Comparison of ENCODE assay signal across 16 mouse cellular contexts in genomic region chrX:151158414-151158813, GRCm38 (mm10). TPM values are rescaled to one million over a fixed set of nuclear protein-coding genes. Genes with fewer than 3 reads are reported as not detected.
"Had no signal": no experiment of that assay in that cellular context is flagged by ENCODE, and none has a peak within 500 bp of the region (broad histone marks: within the 10 kb centered on the region; RNA-seq: fewer than 3 reads in every experiment).

No protein-coding gene starts in this region.

- H3K4me3 ChIP-seq: kidney, embryonic 15.5 days; left cerebral cortex, adult 2 months; lung, embryonic 15.5 days; megakaryocyte, embryonic 14.5 days had no signal

- H3K4me2 ChIP-seq: kidney, embryonic 15.5 days; lung, embryonic 15.5 days; midbrain, embryonic 11.5 days had no signal

- H3K4me1 ChIP-seq: kidney, embryonic 15.5 days; lung, embryonic 15.5 days; megakaryocyte, embryonic 14.5 days had no signal

- DNase-seq: kidney, adult 11 months; kidney, adult 8-10 months; kidney, postnatal 10 days; kidney, postnatal 36 days; layer of hippocampus, postnatal 36 days; lung, adult 18-20 months; lung, postnatal 10 days; lung, postnatal 36 days; midbrain, embryonic 14.5 days; thymus, postnatal 25 days had no signal

- H3K9me3 ChIP-seq: kidney, embryonic 15.5 days; lung, embryonic 15.5 days; megakaryocyte, embryonic 14.5 days had no signal

- H3K27me3 ChIP-seq: kidney, embryonic 15.5 days; lung, embryonic 15.5 days had no signal

- H3K9ac ChIP-seq: kidney, embryonic 15.5 days; lung, embryonic 15.5 days had no signal

- H3K36me3 ChIP-seq: kidney, embryonic 15.5 days; lung, embryonic 15.5 days had no signal

- H3K27ac ChIP-seq: kidney, embryonic 15.5 days; left cerebral cortex, adult 2 months; lung, embryonic 15.5 days had no signal

RNA-seq across cellular contexts. Expression of gene Wnk3, which starts 39.5 kb away (rescaled TPM):
- polyA plus RNA-seq: small intestine, adult 2 months had no signal
